Mouse (Mus musculus) CD8-positive naive resting alpha-beta T cell, adult 2 months (primary cell): Measurements from ENCODE around the gene Arid3a.

Experiments
- DNase-seq, 2 experiments: peaks; one replicate each; pipeline ENCODE4 v3.0.0; 2022; ENCODE audit warnings: low read depth in 2 of 2, low spot score in 2 of 2

Gene Arid3a

GRCm38 (mm10) chr10:79925785-79926490 is 905 bp upstream of the Arid3a start:
- peak in 1 of 2 experiments; percentile 31 for DNase-seq

GRCm38 (mm10) chr10:79927324-79928029 is 634 bp downstream of the Arid3a start:
- DNase-seq: peak in 1 of 2 experiments; percentile 55

- no peak for DNase-seq
These were observed 1.3 kb downstream of the Arid3a start for GRCm38 (mm10) chr10:79928030-79928694.

- no peak for DNase-seq
These were observed 2.3 kb downstream of the Arid3a start for GRCm38 (mm10) chr10:79928907-79929701.

GRCm38 (mm10) chr10:79929967-79930825 is 3.4 kb downstream of the Arid3a start:
- no peak for DNase-seq

- DNase-seq: no peak
These were observed 4.0 kb downstream of the Arid3a start for GRCm38 (mm10) chr10:79930826-79931186.

- no peak for DNase-seq
These were observed 5.0 kb downstream of the Arid3a start for GRCm38 (mm10) chr10:79931797-79932196.

GRCm38 (mm10) chr10:79932736-79933135 is 5.9 kb downstream of the Arid3a start:
- no peak for DNase-seq

- no peak for DNase-seq
These were observed 6.4 kb downstream of the Arid3a start for GRCm38 (mm10) chr10:79933145-79933679.

- DNase-seq: no peak
These were observed 7.0 kb downstream of the Arid3a start for GRCm38 (mm10) chr10:79933861-79934260.

GRCm38 (mm10) chr10:79934272-79934721 is 7.5 kb downstream of the Arid3a start:
- DNase-seq: no peak

GRCm38 (mm10) chr10:79934794-79935569 is 8.1 kb downstream of the Arid3a start:
- no peak for DNase-seq

GRCm38 (mm10) chr10:79936284-79936910 is 9.6 kb downstream of the Arid3a start:
- DNase-seq: no peak

- DNase-seq: peak; percentile 80 to 84
These were observed 10.1 kb downstream of the Arid3a start for GRCm38 (mm10) chr10:79936911-79937441.

GRCm38 (mm10) chr10:79937775-79938526 is 11.1 kb downstream of the Arid3a start:
- no peak for DNase-seq

- DNase-seq: no peak
These were observed 13.9 kb downstream of the Arid3a start for GRCm38 (mm10) chr10:79940749-79941148.

- no peak for DNase-seq
These were observed 16.1 kb downstream of the Arid3a start for GRCm38 (mm10) chr10:79942988-79943387.

- no peak for DNase-seq
These were observed 16.6 kb downstream of the Arid3a start for GRCm38 (mm10) chr10:79943471-79943901.
